Mouse (Mus musculus): ENCODE data around the gene Atp2a2. TPM values are rescaled to one million over a fixed set of nuclear protein-coding genes. Genes with fewer than 3 reads are reported as not detected.

The Atp2a2 gene
- polyA plus RNA-seq, 1 experiment from 2014 or later, result 53.2 TPM

GRCm38 (mm10) chr5:122445051-122445610, 56.9 kb downstream of the Atp2a2 start:
- H3K9me3 ChIP-seq (ENCODE audit: control insufficient read depth, low read length), result no peaks in the 10 kb centered on the region
- H3K27me3 ChIP-seq (ENCODE audit: control insufficient read depth, insufficient read depth, low read length), result no peaks in the 10 kb centered on the region
- no peak overlapping the region for H3K4me3 ChIP-seq (ENCODE audit: low read length)
- peaks cover 65% of the 10 kb centered on the region for H3K36me3 ChIP-seq (ENCODE audit: control insufficient read depth, insufficient read depth, low read length)
- 90% methylated on average over 11 of the region's 11 CpGs for WGBS
- no peak overlapping the region for H3K9ac ChIP-seq (ENCODE audit: low read depth, low read length)
- no peaks in the 10 kb centered on the region for H3K4me1 ChIP-seq (ENCODE audit: control insufficient read depth, insufficient read depth, low read length)
- no peak overlapping the region for H3K27ac ChIP-seq (ENCODE audit: low read depth, low read length)
- H3K4me2 ChIP-seq (replicated peaks; ENCODE audit: low read depth, low read length), result no peak overlapping the region
- no peak for ATAC-seq (ENCODE audit: low FRiP score, low TSS enrichment)

- Histone ChIP-seq H3K9ac (ENCODE audit: low read depth, low read length) (no peak overlapping the region), H3K4me3 (ENCODE audit: low read length) (no peak overlapping the region), H3K27ac (ENCODE audit: low read depth, low read length) (no peak overlapping the region), H3K4me1 (ENCODE audit: control insufficient read depth, insufficient read depth, low read length) (no peaks in the 10 kb centered on the region; the same call in 1 of the 2 replicates), H3K9me3 (ENCODE audit: control insufficient read depth, low read length) (no peaks in the 10 kb centered on the region), H3K27me3 (ENCODE audit: control insufficient read depth, insufficient read depth, low read length) (no peaks in the 10 kb centered on the region), H3K4me2 (replicated peaks; ENCODE audit: low read depth, low read length) (no peak overlapping the region), H3K36me3 (ENCODE audit: control insufficient read depth, insufficient read depth, low read length) (peaks cover 72% of the 10 kb centered on the region)
- WGBS, result 93% methylated on average over 10 of the region's 10 CpGs
- ATAC-seq (ENCODE audit: low FRiP score, low TSS enrichment), result no peak
Measured at GRCm38 (mm10) chr5:122444492-122444891, 57.5 kb downstream of the Atp2a2 start.

- 96% methylated on average over 12 of the region's 12 CpGs for WGBS
- no peaks in the 10 kb centered on the region; the same call in 1 of the 2 replicates for H3K4me1 ChIP-seq (ENCODE audit: control insufficient read depth, insufficient read depth, low read length)
- H3K9ac ChIP-seq (ENCODE audit: low read depth, low read length), result no peak overlapping the region
- no peak overlapping the region for H3K27ac ChIP-seq (ENCODE audit: low read depth, low read length)
- H3K27me3 ChIP-seq (ENCODE audit: control insufficient read depth, insufficient read depth, low read length), result no peaks in the 10 kb centered on the region
- no peak for ATAC-seq (ENCODE audit: low FRiP score, low TSS enrichment)
- H3K4me2 ChIP-seq (replicated peaks; ENCODE audit: low read depth, low read length), result no peak overlapping the region
- no peaks in the 10 kb centered on the region for H3K9me3 ChIP-seq (ENCODE audit: control insufficient read depth, low read length)
- peaks cover 99% of the 10 kb centered on the region for H3K36me3 ChIP-seq (ENCODE audit: control insufficient read depth, insufficient read depth, low read length)
- H3K4me3 ChIP-seq (ENCODE audit: low read length), result no peak overlapping the region
Measured at GRCm38 (mm10) chr5:122440095-122440630, 61.9 kb downstream of the Atp2a2 start.

- no peak overlapping the region for H3K27ac ChIP-seq (ENCODE audit: low read depth, low read length)
- no peaks in the 10 kb centered on the region for H3K9me3 ChIP-seq (ENCODE audit: control insufficient read depth, low read length)
- H3K27me3 ChIP-seq (ENCODE audit: control insufficient read depth, insufficient read depth, low read length), result no peaks in the 10 kb centered on the region
- peaks cover 99% of the 10 kb centered on the region for H3K36me3 ChIP-seq (ENCODE audit: control insufficient read depth, insufficient read depth, low read length)
- no peak overlapping the region for H3K9ac ChIP-seq (ENCODE audit: low read depth, low read length)
- H3K4me2 ChIP-seq (replicated peaks; ENCODE audit: low read depth, low read length), result no peak overlapping the region
- no peak overlapping the region for H3K4me3 ChIP-seq (ENCODE audit: low read length)
- 75% methylated on average over 19 of the region's 19 CpGs for WGBS
- H3K4me1 ChIP-seq (ENCODE audit: control insufficient read depth, insufficient read depth, low read length), result no peaks in the 10 kb centered on the region; the same call in 1 of the 2 replicates
- ATAC-seq (ENCODE audit: low FRiP score, low TSS enrichment), result no peak
Measured at GRCm38 (mm10) chr5:122439400-122440094, 62.5 kb downstream of the Atp2a2 start.

GRCm38 (mm10) chr5:122434541-122434940, 67.5 kb downstream of the Atp2a2 start:
- Histone ChIP-seq H3K9me3 (ENCODE audit: control insufficient read depth, low read length) (no peaks in the 10 kb centered on the region), H3K9ac (ENCODE audit: low read depth, low read length) (no peak overlapping the region), H3K4me2 (replicated peaks; ENCODE audit: low read depth, low read length) (no peak overlapping the region), H3K4me3 (ENCODE audit: low read length) (no peak overlapping the region), H3K27ac (ENCODE audit: low read depth, low read length) (no peak overlapping the region), H3K27me3 (ENCODE audit: control insufficient read depth, insufficient read depth, low read length) (no peaks in the 10 kb centered on the region), H3K36me3 (ENCODE audit: control insufficient read depth, insufficient read depth, low read length) (peaks cover 95% of the 10 kb centered on the region), H3K4me1 (ENCODE audit: control insufficient read depth, insufficient read depth, low read length) (no peaks in the 10 kb centered on the region)
- 84% methylated on average over 4 of the region's 4 CpGs for WGBS
- ATAC-seq (ENCODE audit: low FRiP score, low TSS enrichment), result no peak

- no peak overlapping the region for H3K4me3 ChIP-seq (ENCODE audit: low read length)
- H3K9ac ChIP-seq (ENCODE audit: low read depth, low read length), result no peak overlapping the region
- peaks cover 80% of the 10 kb centered on the region for H3K36me3 ChIP-seq (ENCODE audit: control insufficient read depth, insufficient read depth, low read length)
- H3K4me1 ChIP-seq (ENCODE audit: control insufficient read depth, insufficient read depth, low read length), result no peaks in the 10 kb centered on the region
- no peaks in the 10 kb centered on the region for H3K27me3 ChIP-seq (ENCODE audit: control insufficient read depth, insufficient read depth, low read length)
- no peak for ATAC-seq (ENCODE audit: low FRiP score, low TSS enrichment)
- 94% methylated on average over 8 of the region's 8 CpGs for WGBS
- H3K4me2 ChIP-seq (replicated peaks; ENCODE audit: low read depth, low read length), result no peak overlapping the region
- H3K27ac ChIP-seq (ENCODE audit: low read depth, low read length), result no peak overlapping the region
- H3K9me3 ChIP-seq (ENCODE audit: control insufficient read depth, low read length), result no peaks in the 10 kb centered on the region
Measured at GRCm38 (mm10) chr5:122431221-122431620, 70.8 kb downstream of the Atp2a2 start.

GRCm38 (mm10) chr5:122430036-122430775, 71.8 kb downstream of the Atp2a2 start:
- Histone ChIP-seq H3K9ac (ENCODE audit: low read depth, low read length) (no peak overlapping the region), H3K4me2 (replicated peaks; ENCODE audit: low read depth, low read length) (no peak overlapping the region), H3K27ac (ENCODE audit: low read depth, low read length) (no peak overlapping the region), H3K36me3 (ENCODE audit: control insufficient read depth, insufficient read depth, low read length) (peaks cover 71% of the 10 kb centered on the region), H3K27me3 (ENCODE audit: control insufficient read depth, insufficient read depth, low read length) (no peaks in the 10 kb centered on the region), H3K9me3 (ENCODE audit: control insufficient read depth, low read length) (no peaks in the 10 kb centered on the region), H3K4me1 (ENCODE audit: control insufficient read depth, insufficient read depth, low read length) (no peaks in the 10 kb centered on the region), H3K4me3 (ENCODE audit: low read length) (no peak overlapping the region)
- 91% methylated on average over 4 of the region's 4 CpGs for WGBS
- ATAC-seq (ENCODE audit: low FRiP score, low TSS enrichment), result no peak

- Histone ChIP-seq H3K4me3 (ENCODE audit: low read length) (no peak overlapping the region), H3K36me3 (ENCODE audit: control insufficient read depth, insufficient read depth, low read length) (peaks cover 29% of the 10 kb centered on the region), H3K9ac (ENCODE audit: low read depth, low read length) (no peak overlapping the region), H3K9me3 (ENCODE audit: control insufficient read depth, low read length) (no peaks in the 10 kb centered on the region), H3K27me3 (ENCODE audit: control insufficient read depth, insufficient read depth, low read length) (no peaks in the 10 kb centered on the region), H3K27ac (ENCODE audit: low read depth, low read length) (no peak overlapping the region), H3K4me1 (ENCODE audit: control insufficient read depth, insufficient read depth, low read length) (peaks cover 16% of the 10 kb centered on the region), H3K4me2 (replicated peaks; ENCODE audit: low read depth, low read length) (no peak overlapping the region)
- ATAC-seq (ENCODE audit: low FRiP score, low TSS enrichment), result no peak
- WGBS, result 84% methylated on average over 2 of the region's 2 CpGs
Measured at GRCm38 (mm10) chr5:122425550-122425949, 76.5 kb downstream of the Atp2a2 start.

- Histone ChIP-seq H3K27me3 (ENCODE audit: control insufficient read depth, insufficient read depth, low read length) (no peaks in the 10 kb centered on the region), H3K9ac (ENCODE audit: low read depth, low read length) (peak overlapping the region; percentile 85), H3K4me3 (ENCODE audit: low read length) (peak overlapping the region; percentile 79), H3K4me1 (ENCODE audit: control insufficient read depth, insufficient read depth, low read length) (peaks cover 16% of the 10 kb centered on the region), H3K4me2 (replicated peaks; ENCODE audit: low read depth, low read length) (peak overlapping the region; percentile 89), H3K9me3 (ENCODE audit: control insufficient read depth, low read length) (no peaks in the 10 kb centered on the region), H3K27ac (ENCODE audit: low read depth, low read length) (no peak overlapping the region), H3K36me3 (ENCODE audit: control insufficient read depth, insufficient read depth, low read length) (peaks cover 5% of the 10 kb centered on the region)
- WGBS, result 30% methylated on average over 15 of the region's 15 CpGs
- no peak for ATAC-seq (ENCODE audit: low FRiP score, low TSS enrichment)
Measured at GRCm38 (mm10) chr5:122423083-122423482, 78.9 kb downstream of the Atp2a2 start.
